Mouse (Mus musculus) kidney, embryonic 14.5 days (tissue): ENCODE measurements at regions not wholly inside any gene's neighbourhood (a gene's known extent, or its start where the extent isn't known, plus 50 kb on each side); places are given as distances from the start of the nearest gene placed in this dataset.

Experiments
- ATAC-seq: fragments of 200-750 bp; cut with Nextera tagmentation; 2 replicates; pipeline ENCODE4 v1.8.0; 2017; ENCODE audit warnings: moderate number of reproducible peaks, mild to moderate bottlenecking, moderate TSS enrichment, moderate library complexity; ENCODE audit not compliant: low FRiP score, low TSS enrichment
- H3K27ac ChIP-seq: fragments of 300-500 bp; sonication (generic); 2 replicates; pipeline ENCODE4 v1.5.1; 2014; ENCODE audit warnings: low read depth, mild to moderate bottlenecking, low read length, moderate library complexity, mixed read lengths
- H3K27me3 ChIP-seq: fragments of 300-500 bp; sonication (generic); 2 replicates; pipeline ENCODE4 v1.6.1; 2014; ENCODE audit warnings: mild to moderate bottlenecking, low read length; ENCODE audit not compliant: control insufficient read depth, insufficient read depth
- H3K36me3 ChIP-seq: fragments of 300-500 bp; sonication (generic); 2 replicates; pipeline ENCODE4 v1.6.1; 2014; ENCODE audit warnings: low read length, mixed read lengths; ENCODE audit not compliant: control insufficient read depth, insufficient read depth
- H3K4me1 ChIP-seq: fragments of 300-500 bp; sonication (generic); 2 replicates; pipeline ENCODE4 v1.6.1; 2014; ENCODE audit warnings: low read length, mixed read lengths; ENCODE audit not compliant: control insufficient read depth, insufficient read depth
- H3K4me2 ChIP-seq: fragments of 300-500 bp; sonication (generic); replicated peaks from 2 replicates; pipeline ENCODE4 v1.6.1; 2014; ENCODE audit warnings: low read depth, mild to moderate bottlenecking, low read length
- H3K4me3 ChIP-seq: fragments of 300-500 bp; sonication (generic); 2 replicates; pipeline ENCODE4 v1.5.1; 2014; ENCODE audit warnings: mild to moderate bottlenecking, low read length
- H3K9ac ChIP-seq: fragments of 300-500 bp; sonication (generic); 2 replicates; pipeline ENCODE4 v1.6.1; 2014; ENCODE audit warnings: low read depth, mild to moderate bottlenecking, low read length, moderate library complexity
- H3K9me3 ChIP-seq: fragments of 300-500 bp; sonication (generic); 2 replicates; pipeline ENCODE4 v1.6.1; 2016; ENCODE audit warnings: low read length; ENCODE audit not compliant: control insufficient read depth
- WGBS: fragments of 180-500 bp; shearing (Covaris S2); extraction: QIAGEN DNeasy Blood & Tissue Kit; methylation state at CpG from one replicate; pipeline ENCODE4 v1.1.7; 2014; 5-methylcytosine and 5-hydroxymethylcytosine counted together

DNA sequence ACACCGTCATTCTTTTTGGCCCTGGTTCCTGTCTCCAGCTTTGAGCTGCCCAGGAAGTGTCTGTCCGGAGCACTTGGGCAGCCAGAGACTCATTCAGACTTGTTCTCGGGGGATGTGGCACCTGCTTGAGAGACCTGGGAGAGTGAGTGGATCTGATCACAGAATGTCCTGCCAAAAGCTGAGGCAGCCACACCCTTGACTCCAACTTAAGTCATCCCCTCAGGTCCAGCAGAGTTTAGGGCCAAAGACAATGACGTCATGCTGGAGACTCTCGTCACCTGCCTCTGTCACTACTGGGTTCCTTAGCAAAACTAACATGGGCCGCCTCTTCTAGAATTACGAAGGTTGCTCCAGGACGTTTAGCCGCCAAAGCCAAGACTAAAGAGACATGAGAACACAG lies 231.5 kb downstream of the Maf start:
- Histone ChIP-seq H3K27ac (no peak overlapping the region), H3K9ac (no peak overlapping the region), H3K27me3 (no peaks in the 10 kb centered on the region), H3K4me3 (no peak overlapping the region), H3K4me2 (no peak overlapping the region), H3K9me3 (no peaks in the 10 kb centered on the region), H3K36me3 (no peaks in the 10 kb centered on the region), H3K4me1 (no peaks in the 10 kb centered on the region)
- ATAC-seq: no peak
- 77% methylated on average over 9 of the region's 9 CpGs for WGBS

DNA sequence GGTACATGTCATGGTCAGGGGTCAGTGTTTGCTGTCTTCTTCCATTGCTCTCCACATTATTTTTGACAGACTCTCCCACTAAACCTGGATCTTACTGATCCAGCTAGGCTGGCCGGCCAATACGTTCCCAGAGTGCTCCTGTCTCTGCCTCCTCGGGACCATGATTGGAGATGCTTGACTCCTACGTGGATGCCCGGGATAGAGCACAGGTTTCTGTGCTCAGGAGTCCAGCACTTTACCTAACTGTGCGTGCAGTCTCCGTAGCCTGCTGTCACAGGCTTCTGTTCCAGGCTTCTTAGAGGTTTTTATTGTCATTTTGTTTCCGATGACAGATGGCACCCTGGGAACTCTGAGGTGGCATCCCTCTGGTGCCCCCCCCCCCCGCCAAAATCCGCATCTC lies 232.4 kb downstream of the Maf start:
- ATAC-seq: no peak
- Histone ChIP-seq H3K27me3 (no peaks in the 10 kb centered on the region), H3K4me3 (no peak overlapping the region), H3K9ac (no peak overlapping the region), H3K4me2 (no peak overlapping the region), H3K4me1 (no peaks in the 10 kb centered on the region), H3K27ac (no peak overlapping the region), H3K9me3 (no peaks in the 10 kb centered on the region), H3K36me3 (no peaks in the 10 kb centered on the region)
- WGBS: 80% methylated on average over 10 of the region's 10 CpGs

DNA sequence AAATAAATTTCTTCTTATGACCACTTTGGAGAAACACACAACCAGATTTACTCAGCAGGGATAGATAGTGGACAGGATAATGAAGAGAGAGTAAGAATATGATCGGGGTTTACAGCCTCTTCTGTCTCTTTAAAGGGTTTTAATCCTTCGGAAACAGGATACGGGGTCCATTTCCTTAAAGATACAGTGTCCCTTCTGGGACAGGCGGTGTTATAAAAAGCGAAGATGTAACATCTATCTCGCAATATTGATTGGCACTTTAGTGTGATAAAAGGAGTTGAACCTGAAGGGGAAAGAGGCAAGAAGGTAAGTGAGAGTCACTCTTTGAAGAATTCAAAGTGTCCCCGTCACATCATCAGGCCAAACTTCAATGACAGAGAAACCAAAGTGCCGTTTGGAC lies 233.6 kb downstream of the Maf start:
- Histone ChIP-seq H3K4me2 (peak overlapping the region; percentile 31), H3K27me3 (no peaks in the 10 kb centered on the region), H3K36me3 (no peaks in the 10 kb centered on the region), H3K9ac (no peak overlapping the region), H3K4me3 (peak overlapping the region; percentile 13), H3K9me3 (no peaks in the 10 kb centered on the region), H3K27ac (no peak overlapping the region), H3K4me1 (no peaks in the 10 kb centered on the region)
- ATAC-seq: no peak
- 30% methylated on average over 8 of the region's 8 CpGs for WGBS

DNA sequence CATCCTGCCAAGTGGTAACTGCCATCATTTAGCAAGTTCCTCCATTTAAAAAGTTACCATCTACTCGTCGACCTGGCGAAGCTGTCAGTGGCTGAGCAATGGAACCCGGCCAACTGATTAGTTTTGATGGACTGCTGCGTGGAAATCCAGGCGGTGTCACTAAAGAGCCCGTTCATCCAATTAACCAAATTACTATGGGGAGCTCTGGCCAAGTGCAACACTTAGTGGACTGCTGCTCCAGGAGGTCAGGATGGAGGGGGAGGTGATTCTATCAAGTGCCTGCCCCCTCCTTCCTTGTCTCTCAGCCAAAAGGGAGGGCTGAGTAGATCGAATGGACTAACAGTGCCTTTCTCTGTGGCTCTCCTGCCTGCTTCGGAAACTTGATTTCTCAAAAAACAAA lies 241.0 kb downstream of the Maf start:
- Histone ChIP-seq H3K4me1 (no peaks in the 10 kb centered on the region), H3K27me3 (peaks cover 6% of the 10 kb centered on the region; the same call in 1 of the 2 replicates), H3K36me3 (no peaks in the 10 kb centered on the region), H3K4me3 (no peak overlapping the region), H3K27ac (no peak overlapping the region), H3K4me2 (no peak overlapping the region), H3K9me3 (no peaks in the 10 kb centered on the region), H3K9ac (no peak overlapping the region)
- no peak for ATAC-seq
- 23% methylated on average over 9 of the region's 9 CpGs for WGBS

DNA sequence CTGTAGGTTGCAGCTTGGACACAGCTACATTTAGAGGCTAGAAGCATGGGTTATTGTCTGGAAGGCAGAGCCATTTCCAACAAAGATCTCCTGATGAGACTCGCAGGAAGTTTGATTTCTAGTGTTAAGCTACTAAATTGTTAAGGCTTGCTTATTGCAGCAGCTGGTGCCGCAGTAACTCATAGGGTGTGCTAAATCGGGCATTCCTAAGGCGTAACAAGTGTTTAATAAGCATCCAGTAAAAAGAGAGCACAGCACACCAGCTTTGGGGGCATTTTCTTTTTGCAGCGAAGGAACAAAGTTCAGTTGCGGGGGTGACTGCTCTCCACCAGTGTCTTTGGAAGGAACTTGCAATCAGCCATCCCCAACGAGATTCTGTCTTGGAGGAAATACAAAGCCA lies 241.5 kb downstream of the Maf start:
- Histone ChIP-seq H3K4me3 (no peak overlapping the region), H3K4me2 (no peak overlapping the region), H3K4me1 (no peaks in the 10 kb centered on the region), H3K9me3 (no peaks in the 10 kb centered on the region), H3K36me3 (no peaks in the 10 kb centered on the region), H3K9ac (no peak overlapping the region), H3K27me3 (peaks cover 6% of the 10 kb centered on the region; the same call in 1 of the 2 replicates), H3K27ac (no peak overlapping the region)
- WGBS: 66% methylated on average over 7 of the region's 7 CpGs
- no peak for ATAC-seq

DNA sequence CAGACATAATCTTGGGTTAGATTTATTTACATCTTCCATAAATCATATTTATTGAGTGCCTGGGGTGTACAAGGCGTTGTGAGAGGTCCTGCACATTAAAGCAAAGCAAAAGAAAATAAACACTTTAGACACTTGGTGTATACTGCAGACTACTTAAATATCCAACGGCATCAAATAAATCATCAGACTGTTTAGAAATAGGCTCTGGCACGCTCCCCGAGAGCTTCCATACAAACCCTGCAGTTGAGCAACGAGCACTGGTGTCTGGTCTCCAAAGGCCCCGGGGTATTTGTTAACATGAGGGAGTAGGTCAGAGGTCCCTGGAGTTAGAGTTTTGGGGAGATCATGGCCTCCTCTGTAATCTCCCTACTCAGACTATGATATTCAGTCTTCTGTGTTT lies 244.9 kb downstream of the Maf start:
- H3K27ac ChIP-seq: no peak overlapping the region
- peak; percentile 62 for ATAC-seq
- H3K4me2 ChIP-seq: no peak overlapping the region
- H3K36me3 ChIP-seq: no peaks in the 10 kb centered on the region
- no peak overlapping the region for H3K9ac ChIP-seq
- H3K4me1 ChIP-seq: no peaks in the 10 kb centered on the region
- no peaks in the 10 kb centered on the region for H3K9me3 ChIP-seq
- peaks cover 12% of the 10 kb centered on the region; the same call in 1 of the 2 replicates for H3K27me3 ChIP-seq
- H3K4me3 ChIP-seq: no peak overlapping the region
- 26% methylated on average over 6 of the region's 6 CpGs for WGBS

DNA sequence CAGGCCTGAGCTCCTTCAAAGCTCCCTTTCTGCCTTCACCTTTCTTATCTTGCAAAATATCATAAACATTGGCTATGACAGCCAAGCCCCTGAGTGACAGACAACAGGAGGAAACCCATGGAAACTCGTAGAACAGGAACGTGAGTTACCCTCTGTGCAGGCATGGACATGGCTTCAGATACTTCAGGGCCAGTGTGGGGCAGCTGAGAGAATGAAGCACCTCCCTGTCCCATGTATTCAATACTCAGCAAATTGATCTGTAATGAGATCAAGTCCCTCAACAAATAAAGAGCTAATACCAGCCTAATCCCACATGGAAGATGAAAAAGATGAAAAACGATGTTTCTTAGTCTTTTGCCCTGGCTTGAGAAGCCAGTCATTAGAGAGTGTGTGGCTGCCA lies 249.5 kb downstream of the Maf start:
- Histone ChIP-seq H3K27me3 (peaks cover 5% of the 10 kb centered on the region; the same call in 1 of the 2 replicates), H3K36me3 (no peaks in the 10 kb centered on the region), H3K9me3 (no peaks in the 10 kb centered on the region), H3K4me3 (no peak overlapping the region), H3K27ac (no peak overlapping the region), H3K4me1 (peaks cover 6% of the 10 kb centered on the region; the same call in 1 of the 2 replicates), H3K4me2 (no peak overlapping the region), H3K9ac (no peak overlapping the region)
- no peak for ATAC-seq
- WGBS: 70% methylated on average over 3 of the region's 3 CpGs

DNA sequence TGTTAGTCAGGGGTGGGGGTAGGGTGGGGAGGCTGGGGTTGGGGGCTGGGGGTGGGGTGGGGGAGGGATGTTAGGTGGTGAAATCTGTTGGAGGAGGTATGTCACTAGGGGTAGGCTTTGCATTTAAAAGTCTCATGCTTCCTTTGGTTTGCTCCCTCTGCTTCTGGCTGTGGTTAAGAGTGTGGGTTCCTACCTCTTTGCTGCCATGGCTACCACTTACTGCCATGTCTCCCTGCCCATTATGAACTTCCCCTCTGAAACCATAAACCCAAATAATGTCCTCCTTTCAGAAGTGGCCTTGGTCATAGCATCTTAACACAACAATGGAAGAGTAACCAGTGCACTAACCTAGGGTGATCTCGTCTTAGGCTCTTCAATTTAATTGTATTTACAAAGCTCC lies 256.8 kb downstream of the Maf start:
- no peak overlapping the region for H3K27ac ChIP-seq
- H3K4me2 ChIP-seq: no peak overlapping the region
- peaks cover 6% of the 10 kb centered on the region; the same call in 1 of the 2 replicates for H3K4me1 ChIP-seq
- H3K4me3 ChIP-seq: no peak overlapping the region
- 73% methylated on average over 1 of the region's 1 CpGs for WGBS
- H3K36me3 ChIP-seq: no peaks in the 10 kb centered on the region
- no peaks in the 10 kb centered on the region for H3K27me3 ChIP-seq
- no peak for ATAC-seq
- no peak overlapping the region for H3K9ac ChIP-seq
- no peaks in the 10 kb centered on the region for H3K9me3 ChIP-seq

DNA sequence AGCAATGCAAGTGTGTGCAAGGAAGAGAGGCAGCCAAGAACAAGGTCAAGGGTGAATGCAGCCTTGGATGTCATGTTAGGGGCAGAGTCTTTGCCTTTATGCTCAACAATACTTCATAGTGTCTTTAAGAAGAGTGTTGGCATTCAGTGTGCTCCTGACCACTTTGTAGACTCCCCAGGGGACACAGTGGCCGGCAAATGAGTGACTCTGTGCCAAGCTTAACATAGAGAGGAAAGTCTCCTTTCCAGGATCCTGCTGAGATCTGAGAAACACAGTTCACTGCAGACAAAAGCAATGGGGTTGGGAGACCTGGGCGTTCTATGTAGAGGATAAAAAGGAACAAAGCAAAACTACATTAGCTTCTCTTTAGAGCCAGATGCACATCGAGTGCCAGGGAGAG lies 259.2 kb downstream of the Maf start:
- 81% methylated on average over 3 of the region's 3 CpGs for WGBS

DNA sequence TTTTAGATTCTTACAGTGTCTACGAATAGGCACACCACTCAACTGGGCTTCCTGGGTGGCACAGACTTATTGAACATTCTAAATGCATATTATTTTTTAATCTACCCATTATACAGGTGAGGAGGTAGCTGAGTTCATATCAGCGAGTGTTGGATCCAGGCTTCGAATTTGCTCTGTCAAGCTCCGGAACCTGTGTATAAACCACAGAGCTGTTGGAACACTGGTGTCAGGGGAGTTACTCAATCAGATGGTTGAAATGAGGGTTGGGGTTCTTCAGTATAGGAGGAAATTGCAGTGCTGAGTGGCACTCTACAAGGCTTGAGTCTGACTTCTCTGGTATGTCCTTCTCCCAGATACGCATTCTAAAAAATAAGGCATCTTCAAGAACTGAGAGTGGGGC lies 263.1 kb downstream of the Maf start:
- Histone ChIP-seq H3K9ac (no peak overlapping the region), H3K4me2 (no peak overlapping the region), H3K27ac (no peak overlapping the region), H3K36me3 (no peaks in the 10 kb centered on the region), H3K4me3 (no peak overlapping the region), H3K27me3 (no peaks in the 10 kb centered on the region), H3K9me3 (no peaks in the 10 kb centered on the region), H3K4me1 (no peaks in the 10 kb centered on the region)
- 95% methylated on average over 5 of the region's 5 CpGs for WGBS
- ATAC-seq: no peak

More for the DNA sequence above, 259.2 kb downstream of the Maf start:
- Histone ChIP-seq H3K27me3 (no peaks in the 10 kb centered on the region), H3K36me3 (no peaks in the 10 kb centered on the region), H3K27ac (no peak overlapping the region), H3K4me1 (no peaks in the 10 kb centered on the region), H3K4me3 (no peak overlapping the region), H3K4me2 (no peak overlapping the region), H3K9me3 (no peaks in the 10 kb centered on the region), H3K9ac (no peak overlapping the region)
- ATAC-seq: no peak
